Mouse (Mus musculus): ENCODE data around the gene 4930415O20Rik. TPM values are rescaled to one million over a fixed set of nuclear protein-coding genes. Genes with fewer than 3 reads are reported as not detected.
A peak's percentile ranks its signal among the peaks of the same experiment; 100 is the strongest.

Gene 4930415O20Rik
- polyA plus RNA-seq, 1 experiment from 2014 or later, result 0.30 TPM

DNA sequence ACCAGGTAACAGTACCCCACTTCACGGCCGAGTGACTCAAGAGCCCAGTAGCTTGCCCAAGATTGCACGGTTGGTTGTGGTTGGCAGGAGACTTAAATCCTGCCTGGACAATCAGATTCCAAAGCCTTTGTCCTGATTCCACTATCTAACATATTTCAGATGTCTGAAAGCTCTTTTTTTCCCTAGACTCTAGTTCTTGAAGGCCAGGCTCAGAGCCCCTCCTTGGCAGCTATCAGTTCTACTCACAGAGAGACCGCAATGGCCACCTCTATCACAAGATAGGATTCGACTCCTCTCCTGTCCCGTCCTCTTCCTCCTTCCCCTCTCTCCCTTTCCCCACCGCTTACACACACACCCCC lies 31.0 kb downstream of the 4930415O20Rik start:
- Histone ChIP-seq H3K4me2 (ENCODE audit: low read length) (peak overlapping the region; percentile 69), H3K4me3 (replicated peaks; ENCODE audit: low read depth, low read length) (peak overlapping the region; percentile 38), H3K9me3 (replicated peaks; ENCODE audit: low read length) (no peaks in the 10 kb centered on the region), H3K36me3 (ENCODE audit: insufficient read depth, low read length) (peaks cover 42% of the 10 kb centered on the region), H3K27ac (peak overlapping the region; percentile 91), H3K27me3 (ENCODE audit: insufficient read depth, low read length) (no peaks in the 10 kb centered on the region), H3K9ac (ENCODE audit: low read depth, low read length) (peak overlapping the region; percentile 68; the same call in 1 of the 2 replicates), H3K4me1 (replicated peaks; ENCODE audit: insufficient read depth, low read length) (peaks cover 47% of the 10 kb centered on the region)
- DNase-seq (ENCODE audit: low spot score) (no peak), ATAC-seq (replicated peaks; ENCODE audit: low FRiP score, low read depth) (no peak)
- WGBS, result 47% methylated on average over 7 of the region's 7 CpGs
- TF ChIP-seq CTCF (IDR thresholded peaks at IDR 0.05; ENCODE audit: low read depth), result no peak

DNA sequence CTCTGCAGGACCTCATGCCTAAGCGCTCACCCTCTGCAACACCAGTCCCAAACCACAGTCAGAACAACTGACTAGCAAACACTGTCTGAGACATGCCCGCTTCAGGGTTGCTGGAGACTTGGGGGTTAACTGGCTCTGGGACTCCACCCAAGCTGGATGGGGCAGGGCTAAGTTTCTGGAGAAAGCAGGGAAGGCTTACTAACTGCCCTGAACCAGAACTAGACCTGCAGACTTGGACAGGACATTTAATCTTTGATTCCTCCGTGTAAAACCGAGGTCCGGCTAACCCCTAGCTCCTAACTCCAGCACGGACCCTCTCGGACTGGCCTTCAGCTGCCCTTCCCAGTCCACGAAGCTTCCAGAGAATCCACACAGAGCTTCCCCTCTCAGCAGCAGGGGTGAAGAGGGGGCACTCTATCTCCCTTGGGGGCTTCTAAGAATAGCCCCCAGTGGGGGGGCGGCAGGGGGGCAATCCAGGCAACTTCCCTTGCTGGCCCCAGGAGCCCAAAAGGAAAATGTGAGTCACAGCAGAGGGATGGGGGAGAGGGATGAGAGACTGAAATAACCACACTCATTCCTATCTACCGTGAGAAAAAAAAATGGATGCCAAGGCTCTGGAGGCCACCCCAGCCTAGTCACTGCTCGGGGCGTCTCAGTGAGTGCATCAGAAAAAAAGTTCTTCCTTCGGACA lies 31.5 kb downstream of the 4930415O20Rik start:
- no peaks in the 10 kb centered on the region for H3K27me3 ChIP-seq (ENCODE audit: insufficient read depth, low read length)
- ATAC-seq (replicated peaks; ENCODE audit: low FRiP score, low read depth), result peak; percentile 18; the same call in 1 of the 2 replicates
- H3K4me1 ChIP-seq (replicated peaks; ENCODE audit: insufficient read depth, low read length), result peaks cover 52% of the 10 kb centered on the region
- 18% methylated on average over 13 of the region's 13 CpGs for WGBS
- no peaks in the 10 kb centered on the region for H3K9me3 ChIP-seq (replicated peaks; ENCODE audit: low read length)
- H3K4me2 ChIP-seq (ENCODE audit: low read length), result peak overlapping the region; percentile 69
- peak; percentile 71 for DNase-seq (ENCODE audit: low spot score)
- no peak for TF ChIP-seq CTCF (IDR thresholded peaks at IDR 0.05; ENCODE audit: low read depth)
- H3K9ac ChIP-seq (ENCODE audit: low read depth, low read length), result peak overlapping the region; percentile 68
- H3K27ac ChIP-seq, result peak overlapping the region; percentile 91
- peak overlapping the region; percentile 38 for H3K4me3 ChIP-seq (replicated peaks; ENCODE audit: low read depth, low read length)
- peaks cover 37% of the 10 kb centered on the region for H3K36me3 ChIP-seq (ENCODE audit: insufficient read depth, low read length)

DNA sequence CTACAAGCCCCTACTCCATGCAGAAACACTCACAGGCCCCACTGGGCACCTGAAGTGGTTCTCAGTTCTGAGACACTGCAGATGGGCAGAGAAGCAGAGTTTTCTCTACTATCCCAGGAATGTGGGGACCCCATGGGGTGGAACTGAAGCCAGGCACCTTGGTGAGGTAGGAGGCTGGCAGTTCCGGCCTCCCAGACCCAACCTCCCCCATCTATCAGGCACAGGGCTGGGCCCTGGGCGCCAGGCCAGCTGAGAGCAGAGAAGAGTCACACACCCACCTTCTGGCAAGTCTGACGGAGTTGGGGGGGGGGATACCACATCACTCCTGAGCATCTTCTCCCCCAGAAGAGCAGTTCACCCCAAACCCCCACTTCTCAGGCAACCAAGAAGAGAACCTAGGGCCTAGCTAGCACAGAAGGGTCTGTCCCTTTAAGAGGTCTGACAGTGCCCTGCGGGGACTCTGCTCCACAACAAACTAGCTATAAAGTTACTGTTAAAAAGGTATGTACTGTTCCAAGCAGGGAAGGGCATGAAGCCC lies 32.2 kb downstream of the 4930415O20Rik start:
- 25% methylated on average over 4 of the region's 4 CpGs for WGBS
- Histone ChIP-seq H3K36me3 (ENCODE audit: insufficient read depth, low read length) (peaks cover 30% of the 10 kb centered on the region), H3K27ac (peak overlapping the region; percentile 91), H3K4me3 (replicated peaks; ENCODE audit: low read depth, low read length) (peak overlapping the region; percentile 38), H3K4me2 (ENCODE audit: low read length) (peak overlapping the region; percentile 69), H3K4me1 (replicated peaks; ENCODE audit: insufficient read depth, low read length) (peaks cover 59% of the 10 kb centered on the region), H3K9ac (ENCODE audit: low read depth, low read length) (peak overlapping the region; percentile 68), H3K9me3 (replicated peaks; ENCODE audit: low read length) (no peaks in the 10 kb centered on the region), H3K27me3 (ENCODE audit: insufficient read depth, low read length) (no peaks in the 10 kb centered on the region)
- ATAC-seq (replicated peaks; ENCODE audit: low FRiP score, low read depth), result 0 out of 2 replicates have a peak, but pooled peaks have one; percentile 16
- no peak for DNase-seq (ENCODE audit: low spot score)
- TF ChIP-seq CTCF (IDR thresholded peaks at IDR 0.05; ENCODE audit: low read depth), result no peak

DNA sequence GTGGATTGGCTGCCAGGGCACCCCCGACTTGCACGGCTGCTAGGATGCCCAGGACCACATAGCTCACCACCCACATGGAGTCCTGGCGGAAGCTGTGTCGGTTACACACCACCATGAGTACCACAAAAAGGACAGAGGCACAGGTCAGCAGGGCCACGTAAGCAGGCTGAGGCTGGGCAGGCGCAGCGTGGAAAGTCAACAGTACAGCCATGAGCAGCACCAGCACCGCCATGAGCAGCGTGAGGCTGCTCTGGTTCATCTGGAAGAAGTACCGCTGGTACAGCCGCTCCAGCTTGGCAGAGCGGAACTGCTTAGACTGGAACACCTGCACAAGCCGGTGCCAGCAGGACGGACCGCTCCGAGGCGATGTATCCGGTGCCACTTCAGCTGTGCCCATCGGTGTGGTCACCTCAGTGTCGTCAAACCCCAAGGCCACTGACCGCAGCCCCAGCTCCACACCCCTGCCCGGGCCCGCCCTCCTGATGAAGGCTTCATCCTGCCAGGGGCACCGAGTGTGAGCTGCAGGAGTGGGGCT lies 33.3 kb downstream of the 4930415O20Rik start:
- DNase-seq (ENCODE audit: low spot score) (no peak), ATAC-seq (replicated peaks; ENCODE audit: low FRiP score, low read depth) (no peak)
- H3K9ac ChIP-seq (ENCODE audit: low read depth, low read length), result 0 out of 2 replicates have a peak overlapping the region, but pooled peaks have one; percentile 37
- H3K4me3 ChIP-seq (replicated peaks; ENCODE audit: low read depth, low read length), result peak overlapping the region; percentile 38; the same call in 1 of the 2 replicates
- H3K9me3 ChIP-seq (replicated peaks; ENCODE audit: low read length), result no peaks in the 10 kb centered on the region
- peaks cover 62% of the 10 kb centered on the region for H3K4me1 ChIP-seq (replicated peaks; ENCODE audit: insufficient read depth, low read length)
- TF ChIP-seq CTCF (IDR thresholded peaks at IDR 0.05; ENCODE audit: low read depth), result no peak
- 73% methylated on average over 24 of the region's 24 CpGs for WGBS
- H3K4me2 ChIP-seq (ENCODE audit: low read length), result peak overlapping the region; percentile 69
- H3K36me3 ChIP-seq (ENCODE audit: insufficient read depth, low read length), result peaks cover 24% of the 10 kb centered on the region
- H3K27ac ChIP-seq, result peak overlapping the region; percentile 91
- no peaks in the 10 kb centered on the region for H3K27me3 ChIP-seq (ENCODE audit: insufficient read depth, low read length)

DNA sequence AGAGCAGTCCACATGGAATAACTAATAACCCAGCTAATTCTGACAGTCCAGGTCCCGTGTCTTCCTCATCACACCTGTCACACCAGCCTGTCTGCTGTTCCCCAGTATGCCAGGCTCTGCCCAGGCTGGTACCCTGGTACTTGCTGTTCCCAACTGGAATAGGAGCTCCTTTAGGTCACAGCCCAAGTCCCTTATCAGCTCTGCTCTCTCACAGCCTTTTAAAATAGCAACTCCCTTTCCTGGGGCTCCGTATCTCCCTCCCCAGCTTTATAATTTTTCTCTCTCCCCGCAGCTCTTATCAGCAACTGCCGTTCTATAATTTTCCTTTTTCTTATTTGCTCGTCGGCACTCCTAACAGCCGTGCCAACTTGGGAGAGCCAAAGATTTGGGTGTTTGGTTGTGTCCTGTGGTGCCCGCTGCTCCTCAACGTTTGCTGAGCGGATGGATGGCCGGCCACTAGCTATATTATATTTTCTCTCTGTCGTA lies 35.3 kb downstream of the 4930415O20Rik start:
- no peaks in the 10 kb centered on the region for H3K27me3 ChIP-seq (ENCODE audit: insufficient read depth, low read length)
- no peak for ATAC-seq (replicated peaks; ENCODE audit: low FRiP score, low read depth)
- no peak overlapping the region; the same call in 1 of the 2 replicates for H3K27ac ChIP-seq
- peaks cover 16% of the 10 kb centered on the region for H3K36me3 ChIP-seq (ENCODE audit: insufficient read depth, low read length)
- TF ChIP-seq CTCF (IDR thresholded peaks at IDR 0.05; ENCODE audit: low read depth), result no peak
- peak overlapping the region; percentile 93; the same call in 1 of the 2 replicates for H3K4me2 ChIP-seq (ENCODE audit: low read length)
- peaks cover 58% of the 10 kb centered on the region for H3K4me1 ChIP-seq (replicated peaks; ENCODE audit: insufficient read depth, low read length)
- no peak for DNase-seq (ENCODE audit: low spot score)
- H3K4me3 ChIP-seq (replicated peaks; ENCODE audit: low read depth, low read length), result 0 out of 2 replicates have a peak overlapping the region, but pooled peaks have one; percentile 4
- no peak overlapping the region for H3K9ac ChIP-seq (ENCODE audit: low read depth, low read length)
- H3K9me3 ChIP-seq (replicated peaks; ENCODE audit: low read length), result no peaks in the 10 kb centered on the region
- 72% methylated on average over 12 of the region's 12 CpGs for WGBS

DNA sequence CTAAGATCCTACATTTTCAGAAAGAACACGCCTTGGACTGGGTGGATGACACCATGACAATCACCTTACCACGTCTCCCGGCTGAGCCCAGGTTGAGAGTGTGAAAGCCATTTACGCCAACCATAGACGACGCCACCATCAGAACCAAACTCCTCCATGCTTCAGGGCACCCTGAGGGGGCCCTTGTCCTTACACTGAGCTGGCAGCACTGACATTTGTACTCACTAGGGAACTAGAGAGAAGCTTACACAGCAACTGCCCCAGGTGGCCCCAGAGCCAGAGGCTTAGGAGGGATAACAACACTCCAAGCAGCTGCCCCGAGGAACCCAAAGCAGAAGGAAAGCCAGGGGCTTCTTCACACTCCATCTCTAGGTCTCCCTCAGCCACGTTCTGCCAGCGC lies 35.9 kb downstream of the 4930415O20Rik start:
- Histone ChIP-seq H3K27ac (peak overlapping the region; percentile 97; the same call in 1 of the 2 replicates), H3K9me3 (replicated peaks; ENCODE audit: low read length) (no peaks in the 10 kb centered on the region), H3K4me1 (replicated peaks; ENCODE audit: insufficient read depth, low read length) (peaks cover 56% of the 10 kb centered on the region), H3K36me3 (ENCODE audit: insufficient read depth, low read length) (peaks cover 14% of the 10 kb centered on the region), H3K9ac (ENCODE audit: low read depth, low read length) (peak overlapping the region; percentile 37; the same call in 1 of the 2 replicates), H3K4me2 (ENCODE audit: low read length) (peak overlapping the region; percentile 93), H3K4me3 (replicated peaks; ENCODE audit: low read depth, low read length) (no peak overlapping the region), H3K27me3 (ENCODE audit: insufficient read depth, low read length) (no peaks in the 10 kb centered on the region)
- DNase-seq (ENCODE audit: low spot score) (no peak), ATAC-seq (replicated peaks; ENCODE audit: low FRiP score, low read depth) (no peak)
- 61% methylated on average over 9 of the region's 9 CpGs for WGBS
- TF ChIP-seq CTCF (IDR thresholded peaks at IDR 0.05; ENCODE audit: low read depth), result no peak
